1 mouse cellular context compared by ENCODE assay signal in the genomic region with DNA sequence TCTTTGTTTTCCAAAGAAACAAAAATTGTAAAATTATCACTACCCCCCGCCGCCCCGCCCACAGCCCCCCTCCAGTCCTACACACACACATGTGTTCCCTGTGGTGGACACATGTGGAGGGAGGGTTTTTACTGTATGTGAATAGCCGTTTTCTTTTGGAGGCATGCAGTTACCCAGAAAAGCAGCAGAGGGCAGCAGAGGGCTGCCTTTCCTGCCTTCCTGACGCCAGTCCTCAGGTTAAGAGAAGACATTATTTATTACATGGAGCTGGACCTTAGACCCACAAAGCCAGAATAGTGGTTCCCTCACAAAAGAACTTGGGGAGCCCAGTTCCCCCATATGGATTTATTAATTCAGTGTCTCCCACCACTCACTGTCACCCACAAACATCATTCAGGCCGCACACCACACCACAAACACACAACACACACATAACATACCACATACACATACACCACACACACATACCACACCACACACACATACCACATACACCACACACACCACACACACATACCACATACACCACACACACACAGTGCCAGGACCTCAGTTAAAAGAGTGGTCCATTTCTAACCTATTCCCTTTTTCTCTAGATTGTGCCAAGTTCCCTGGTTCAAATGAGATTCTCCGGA.
TF ChIP-seq lines count a peak whose summit lies in the region.

No protein-coding gene starts in this region.

TF ChIP-seq in CH12.LX, 34 proteins besides CTCF, POLR2A, EP300 and RAD21 (continued from another document):
- no peak for TF ChIP-seq MAZ (IDR thresholded peaks at IDR 0.05; ENCODE audit: low read depth, low read length)
- TF ChIP-seq ZKSCAN1 (IDR thresholded peaks at IDR 0.05; ENCODE audit: borderline replicate concordance, low read depth, low read length) = no peak
- TF ChIP-seq NELFE (IDR thresholded peaks at IDR 0.05; ENCODE audit: low read depth, low read length) = peak; percentile 35; the same call in 1 of the 2 replicates
- TF ChIP-seq SMC3 (IDR thresholded peaks at IDR 0.05; ENCODE audit: low read depth, low read length) = peak; percentile 88
